Mouse (Mus musculus) macrophage (primary cell): ENCODE results near the gene Ttc28. TPM values are rescaled to one million over a fixed set of nuclear protein-coding genes. Genes with fewer than 3 reads are reported as not detected.

Source experiments
- H3K27ac ChIP-seq: fragments of 350-480 bp; formaldehyde crosslinking; 2 replicates; pipeline ENCODE4 v1.9.0; 2021
- H3K36me3 ChIP-seq: fragments of 350-480 bp; formaldehyde crosslinking; 2 replicates; pipeline ENCODE4 v1.9.0; 2021; ENCODE audit errors: inconsistent target
- H3K4me3 ChIP-seq: fragments of 350-480 bp; formaldehyde crosslinking; 2 replicates; pipeline ENCODE4 v1.9.0; 2021; ENCODE audit errors: inconsistent target
- H3K79me2 ChIP-seq: fragments of 350-480 bp; formaldehyde crosslinking; 2 replicates; pipeline ENCODE4 v1.9.0; 2021; ENCODE audit errors: inconsistent target
- WGBS: methylation state at CpG from one replicate; pipeline ENCODE4 v1.1.7; 2026; ENCODE audit warnings: inconsistent platforms; ENCODE audit not compliant: missing documents; 5-methylcytosine and 5-hydroxymethylcytosine counted together
- polyA plus RNA-seq: library from polyadenylated mRNA; stranded (reverse); fragments of 250-400 nt; gene quantifications from 3 replicates; pipeline ENCODE4 v1.2.4, GENCODE M21; 2018; ENCODE audit warnings: inconsistent platforms

The Ttc28 gene
- polyA plus RNA-seq, 1 experiment from 2014 or later = 0.77 TPM

- WGBS = 94% methylated on average over 7 of the region's 7 CpGs
- no peak overlapping the region for H3K27ac ChIP-seq
- no peak overlapping the region for H3K4me3 ChIP-seq
- no peaks in the 10 kb centered on the region for H3K36me3 ChIP-seq
- H3K79me2 ChIP-seq = no peaks in the 10 kb centered on the region
Measured at GRCm38 (mm10) chr5:111181204-111181912, 301.8 kb downstream of the Ttc28 start.

DNA sequence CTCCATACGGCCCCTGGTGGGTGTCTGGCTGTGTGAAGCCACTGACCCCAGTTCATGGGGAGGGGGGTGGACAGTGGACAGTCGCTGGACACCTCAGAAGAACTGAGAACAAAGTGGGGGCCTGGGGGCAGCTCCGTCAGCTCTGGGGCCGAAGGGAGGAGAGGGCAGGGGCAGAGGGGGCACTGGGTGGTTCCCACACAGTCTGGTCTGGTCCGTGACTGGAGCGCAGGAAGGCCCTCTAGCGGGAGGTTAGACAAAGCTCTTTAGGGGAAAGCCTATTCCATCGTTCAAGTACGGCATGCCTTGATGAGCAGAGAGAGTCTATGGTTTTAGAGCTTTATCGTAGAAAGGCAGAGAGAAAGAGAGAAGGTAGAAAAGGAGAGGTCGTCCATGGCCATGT lies 307.0 kb downstream of the Ttc28 start:
- no peaks in the 10 kb centered on the region for H3K79me2 ChIP-seq
- 82% methylated on average over 11 of the region's 11 CpGs for whole genome bisulfite sequencing
- no peak overlapping the region for H3K27ac ChIP-seq
- no peaks in the 10 kb centered on the region for H3K36me3 ChIP-seq
- H3K4me3 ChIP-seq = no peak overlapping the region

DNA sequence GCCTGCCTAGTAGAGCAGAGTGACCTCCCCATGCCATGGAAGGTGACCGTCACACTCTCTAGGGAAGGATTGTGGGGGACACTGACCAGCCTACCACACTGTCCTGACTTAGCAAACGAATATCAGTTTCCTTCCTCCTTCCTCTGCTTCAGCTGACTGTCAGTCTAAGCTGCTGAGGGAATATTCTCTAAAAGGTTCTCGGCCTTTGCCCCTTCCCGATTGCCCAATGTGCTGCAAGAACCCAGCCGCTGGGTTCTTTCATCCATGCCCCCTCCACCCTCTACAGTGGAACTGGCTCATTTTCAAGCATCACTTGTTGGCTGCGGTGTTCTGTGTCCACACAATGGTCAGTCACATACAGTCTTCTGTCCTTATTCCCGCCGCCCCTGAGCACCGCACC lies 312.4 kb downstream of the Ttc28 start:
- Histone ChIP-seq H3K79me2 (no peaks in the 10 kb centered on the region), H3K4me3 (no peak overlapping the region), H3K27ac (no peak overlapping the region), H3K36me3 (no peaks in the 10 kb centered on the region)
- 62% methylated on average over 9 of the region's 9 CpGs for WGBS

GRCm38 (mm10) chr5:111194829-111195228 lies 315.2 kb downstream of the Ttc28 start:
- WGBS = 67% methylated on average over 2 of the region's 2 CpGs
- Histone ChIP-seq H3K36me3 (no peaks in the 10 kb centered on the region), H3K4me3 (no peak overlapping the region), H3K79me2 (no peaks in the 10 kb centered on the region), H3K27ac (no peak overlapping the region)

DNA sequence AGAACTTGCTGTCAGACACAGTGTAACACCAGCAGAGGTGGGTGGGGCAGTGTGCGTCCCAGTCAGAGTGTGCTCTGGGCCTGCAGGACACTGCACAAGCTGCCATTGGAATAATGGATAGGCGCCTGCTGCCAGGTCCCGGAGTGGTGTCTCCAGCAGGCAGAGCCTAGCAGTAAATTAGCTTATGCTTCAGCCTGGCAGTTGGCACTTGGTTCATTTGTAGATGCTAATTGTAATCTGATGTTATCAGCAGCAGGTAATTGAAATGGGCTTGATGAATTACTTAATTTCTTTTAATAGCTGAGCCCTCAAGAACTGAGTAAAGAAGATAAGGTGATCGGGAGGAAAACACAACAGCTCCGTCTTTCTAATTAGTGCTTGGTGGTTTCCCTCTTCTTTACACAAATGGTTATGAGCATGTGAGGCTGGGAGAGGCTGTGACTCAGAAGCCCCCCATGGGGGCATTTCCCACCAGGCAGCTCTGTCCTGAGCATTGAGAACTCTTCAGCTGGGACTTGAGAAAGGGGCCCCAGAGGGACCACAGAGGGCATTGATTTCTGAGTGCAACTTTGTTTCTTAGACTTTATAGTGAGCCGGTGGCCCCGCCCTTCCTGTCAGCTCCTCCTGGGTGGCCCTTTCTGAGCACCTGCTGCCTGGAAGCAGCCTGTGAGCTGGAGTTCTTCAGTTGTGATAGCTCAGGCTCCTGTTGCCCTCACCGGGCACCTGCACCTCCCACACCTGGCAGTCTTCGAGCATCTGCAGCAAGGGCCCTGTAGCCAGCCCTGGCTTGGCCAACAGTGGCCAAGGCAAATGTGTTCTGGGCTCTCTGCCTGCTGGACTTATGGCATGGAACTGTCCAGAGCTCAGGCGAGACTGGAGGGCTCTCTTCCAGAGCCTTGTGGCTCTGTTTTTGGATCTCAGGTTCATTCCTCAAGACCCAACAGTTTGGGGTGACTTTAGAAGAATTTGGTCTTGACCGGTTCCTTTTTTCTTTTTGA lies 316.2 kb downstream of the Ttc28 start:
- Histone ChIP-seq H3K36me3 (no peaks in the 10 kb centered on the region), H3K27ac (no peak overlapping the region), H3K4me3 (no peak overlapping the region), H3K79me2 (no peaks in the 10 kb centered on the region)
- WGBS = 89% methylated on average over 11 of the region's 11 CpGs

DNA sequence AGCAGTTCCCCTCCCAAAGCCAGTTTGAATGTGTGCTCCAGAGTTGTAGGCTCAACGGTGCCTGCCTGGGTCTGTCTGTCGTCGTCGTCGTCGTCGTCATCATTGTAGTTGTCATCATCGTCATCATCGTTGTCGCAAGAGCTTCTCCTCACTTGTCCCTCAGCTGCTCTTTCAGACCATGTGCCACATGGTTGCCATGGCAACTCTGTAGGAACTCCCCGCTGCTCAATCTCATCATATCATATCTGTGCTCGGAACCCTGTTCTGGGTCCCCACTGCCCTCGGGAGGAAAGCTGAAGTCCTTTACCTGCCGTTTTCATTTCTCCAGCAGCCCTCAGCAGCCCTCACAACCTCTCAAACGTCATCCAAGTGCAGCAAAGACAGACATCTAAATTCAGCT lies 318.1 kb downstream of the Ttc28 start:
- Histone ChIP-seq H3K79me2 (no peaks in the 10 kb centered on the region), H3K27ac (no peak overlapping the region), H3K4me3 (no peak overlapping the region), H3K36me3 (no peaks in the 10 kb centered on the region)
- WGBS = 91% methylated on average over 15 of the region's 15 CpGs

GRCm38 (mm10) chr5:111200167-111200840 lies 320.7 kb downstream of the Ttc28 start:
- H3K79me2 ChIP-seq = no peaks in the 10 kb centered on the region
- H3K27ac ChIP-seq = no peak overlapping the region
- WGBS = 46% methylated on average over 12 of the region's 15 CpGs
- H3K4me3 ChIP-seq = no peak overlapping the region
- no peaks in the 10 kb centered on the region for H3K36me3 ChIP-seq

DNA sequence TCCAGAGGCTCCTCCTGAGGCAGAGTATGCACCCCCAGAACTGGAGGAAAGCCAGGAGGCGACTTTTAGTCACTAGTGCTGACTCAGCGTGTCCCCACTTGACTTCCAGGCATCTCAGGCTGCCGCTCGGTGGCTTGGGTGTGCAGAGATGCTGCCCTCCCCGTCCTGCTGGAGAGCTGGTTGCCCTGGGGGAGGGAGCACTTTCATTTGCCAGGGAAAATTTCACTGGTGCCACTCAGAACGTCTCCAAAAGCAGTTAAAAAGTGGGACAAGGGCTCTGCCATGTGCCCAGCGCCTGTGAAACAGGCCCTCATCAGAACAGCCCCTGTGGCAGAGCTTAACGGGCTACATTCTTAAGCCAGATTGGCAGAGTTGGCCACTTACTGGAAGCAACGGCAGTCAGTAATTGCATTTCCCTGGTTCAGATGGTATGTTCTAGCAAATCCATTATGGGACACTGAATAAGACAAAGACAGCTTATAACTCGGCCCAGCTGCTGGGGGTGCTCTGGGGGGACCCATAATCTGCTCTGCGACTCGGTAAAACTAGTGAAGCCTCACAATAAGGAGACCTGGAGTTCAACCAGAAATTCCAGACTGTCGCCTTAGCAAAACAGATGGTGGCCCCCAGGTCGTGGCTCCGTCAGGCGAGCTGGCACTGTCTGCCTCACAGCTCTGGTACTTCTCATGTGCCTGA lies 321.5 kb downstream of the Ttc28 start:
- no peak overlapping the region for H3K4me3 ChIP-seq
- no peaks in the 10 kb centered on the region for H3K79me2 ChIP-seq
- WGBS = 74% methylated on average over 16 of the region's 16 CpGs
- H3K27ac ChIP-seq = no peak overlapping the region
- H3K36me3 ChIP-seq = no peaks in the 10 kb centered on the region

- no peak overlapping the region for H3K27ac ChIP-seq
- 81% methylated on average over 5 of the region's 5 CpGs for WGBS
- no peaks in the 10 kb centered on the region for H3K79me2 ChIP-seq
- no peak overlapping the region for H3K4me3 ChIP-seq
- H3K36me3 ChIP-seq = no peaks in the 10 kb centered on the region
Measured at GRCm38 (mm10) chr5:111204221-111204620, 324.6 kb downstream of the Ttc28 start.

DNA sequence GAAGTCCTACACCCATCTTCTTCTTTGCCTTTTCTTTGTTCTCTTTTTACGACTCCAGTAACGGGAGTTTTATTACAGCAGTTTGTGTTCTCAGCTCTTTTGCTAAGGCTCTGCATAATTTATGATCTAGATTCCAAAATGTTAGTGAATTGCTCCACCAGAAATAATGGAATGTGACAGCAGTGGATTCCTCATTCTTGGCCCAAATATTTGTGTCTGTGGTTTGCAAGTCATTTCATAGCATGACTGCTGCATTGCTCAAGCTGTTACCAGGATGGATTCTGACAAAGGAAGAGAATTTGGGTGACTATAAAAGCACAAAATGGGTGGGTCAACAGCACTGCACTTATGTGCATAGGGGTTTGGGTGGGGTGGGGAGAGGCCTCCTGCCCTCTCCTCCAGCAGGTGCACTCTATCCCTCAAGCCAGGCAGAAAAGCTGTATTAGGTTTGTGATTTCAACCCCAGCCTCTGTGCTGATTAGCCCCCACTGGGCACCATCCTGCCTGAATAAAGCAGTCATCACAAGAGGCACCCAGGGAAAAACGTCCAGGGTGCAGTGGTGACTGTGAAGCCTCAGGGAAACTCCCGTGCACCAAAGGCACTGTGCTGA lies 325.5 kb downstream of the Ttc28 start:
- Histone ChIP-seq H3K4me3 (no peak overlapping the region), H3K36me3 (no peaks in the 10 kb centered on the region), H3K79me2 (no peaks in the 10 kb centered on the region), H3K27ac (no peak overlapping the region)
- WGBS = 87% methylated on average over 4 of the region's 4 CpGs

- WGBS = 65% methylated on average over 4 of the region's 4 CpGs
- no peaks in the 10 kb centered on the region for H3K36me3 ChIP-seq
- H3K4me3 ChIP-seq = no peak overlapping the region
- H3K79me2 ChIP-seq = no peaks in the 10 kb centered on the region
- no peak overlapping the region for H3K27ac ChIP-seq
Measured at GRCm38 (mm10) chr5:111205817-111206216, 326.2 kb downstream of the Ttc28 start.

DNA sequence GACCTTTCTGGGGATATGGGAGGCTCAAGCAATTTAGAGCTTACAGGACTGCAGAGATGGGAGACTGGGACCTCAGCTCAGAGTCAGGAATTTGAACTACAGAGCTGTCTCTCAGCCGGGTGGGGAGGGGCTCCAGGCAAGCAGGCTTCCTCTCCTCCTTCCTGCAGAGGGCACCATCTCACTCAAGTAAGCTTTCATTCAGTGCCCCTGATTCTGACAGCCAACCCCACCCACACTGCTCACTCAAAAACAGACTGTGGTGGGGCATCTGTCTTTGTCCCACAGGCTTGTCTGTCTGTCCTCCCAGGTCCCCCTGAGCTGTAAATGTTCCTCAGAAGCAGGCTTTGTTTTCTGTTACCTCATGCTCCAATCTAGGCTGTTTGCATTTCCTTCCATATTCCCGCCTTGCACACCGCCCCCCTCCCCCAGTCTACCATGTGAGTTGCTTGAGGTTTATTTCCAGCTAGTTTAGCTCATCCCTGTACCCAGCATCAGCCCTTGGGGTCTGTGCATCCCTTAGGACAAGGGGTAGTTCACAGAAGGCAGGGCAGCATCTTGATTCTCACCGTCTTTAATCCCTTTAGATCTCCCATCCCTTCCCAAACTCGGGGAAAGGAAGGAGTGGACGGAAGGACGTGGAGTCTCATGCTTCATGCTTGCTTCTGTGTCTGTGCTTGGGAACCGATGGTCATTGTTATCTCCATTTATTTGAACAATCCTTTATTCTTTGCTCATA lies 328.5 kb downstream of the Ttc28 start:
- no peak overlapping the region for H3K4me3 ChIP-seq
- no peaks in the 10 kb centered on the region for H3K79me2 ChIP-seq
- WGBS = 62% methylated on average over 8 of the region's 8 CpGs
- H3K36me3 ChIP-seq = no peaks in the 10 kb centered on the region
- H3K27ac ChIP-seq = no peak overlapping the region

DNA sequence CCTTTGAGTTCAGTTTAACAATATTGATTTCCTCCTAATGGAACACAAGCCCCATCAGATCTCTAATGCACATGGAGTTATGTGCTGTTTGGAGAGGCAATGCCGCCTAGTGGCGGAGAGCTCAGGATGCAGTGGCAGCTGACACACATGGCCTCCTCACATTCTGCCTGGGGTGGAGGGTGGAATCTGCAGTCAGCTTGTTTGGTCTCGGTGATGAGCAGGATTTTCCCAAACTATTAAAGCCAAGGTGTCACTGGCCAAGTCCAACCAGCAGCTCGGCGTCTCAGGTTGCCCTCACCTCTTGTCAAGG lies 329.0 kb downstream of the Ttc28 start:
- WGBS = 79% methylated on average over 5 of the region's 5 CpGs
- Histone ChIP-seq H3K27ac (no peak overlapping the region), H3K36me3 (no peaks in the 10 kb centered on the region), H3K4me3 (no peak overlapping the region), H3K79me2 (no peaks in the 10 kb centered on the region)
